Mouse (Mus musculus): ENCODE results near the gene Pkig. TPM values are rescaled to one million over a fixed set of nuclear protein-coding genes. Genes with fewer than 3 reads are reported as not detected.

Gene Pkig
- polyA plus RNA-seq, 1 experiment from 2014 or later, result 134 TPM

GRCm38 (mm10) chr2:163716853-163717252 is 58.7 kb downstream of the Pkig start:
- Histone ChIP-seq H3K27me3 (no peaks in the 10 kb centered on the region), H3K4me1 (peaks cover 11% of the 10 kb centered on the region; the same call in 1 of the 2 replicates), H3K4me3 (no peak overlapping the region), H3K36me3 (no peaks in the 10 kb centered on the region), H3K4me2 (no peak overlapping the region), H3K9ac (no peak overlapping the region), H3K9me3 (no peaks in the 10 kb centered on the region), H3K27ac (no peak overlapping the region)
- WGBS, result 31% methylated on average over 6 of the region's 6 CpGs
- no peak for ATAC-seq (ENCODE audit: borderline replicate concordance, extremely low read depth, low FRiP score, low TSS enrichment)

GRCm38 (mm10) chr2:163718526-163718925 is 60.3 kb downstream of the Pkig start:
- Histone ChIP-seq H3K27ac (no peak overlapping the region), H3K4me3 (no peak overlapping the region), H3K9me3 (no peaks in the 10 kb centered on the region), H3K36me3 (peaks cover 3% of the 10 kb centered on the region; the same call in 1 of the 2 replicates), H3K9ac (no peak overlapping the region), H3K4me1 (peaks cover 8% of the 10 kb centered on the region; the same call in 1 of the 2 replicates), H3K27me3 (no peaks in the 10 kb centered on the region), H3K4me2 (no peak overlapping the region)
- 34% methylated on average over 2 of the region's 2 CpGs for WGBS
- no peak for ATAC-seq (ENCODE audit: borderline replicate concordance, extremely low read depth, low FRiP score, low TSS enrichment)

GRCm38 (mm10) chr2:163718951-163719603 is 60.9 kb downstream of the Pkig start:
- H3K36me3 ChIP-seq, result peaks cover 8% of the 10 kb centered on the region; the same call in 1 of the 2 replicates
- 36% methylated on average over 9 of the region's 9 CpGs for WGBS
- peaks cover 8% of the 10 kb centered on the region; the same call in 1 of the 2 replicates for H3K4me1 ChIP-seq
- H3K27ac ChIP-seq, result no peak overlapping the region
- no peak overlapping the region for H3K9ac ChIP-seq
- H3K4me2 ChIP-seq, result no peak overlapping the region
- no peak overlapping the region for H3K4me3 ChIP-seq
- no peaks in the 10 kb centered on the region for H3K27me3 ChIP-seq
- H3K9me3 ChIP-seq, result no peaks in the 10 kb centered on the region
- peak; percentile 80 for ATAC-seq (ENCODE audit: borderline replicate concordance, extremely low read depth, low FRiP score, low TSS enrichment)

- WGBS, result 54% methylated on average over 4 of the region's 4 CpGs
Observed at GRCm38 (mm10) chr2:163719616-163720015, 61.4 kb downstream of the Pkig start.

GRCm38 (mm10) chr2:163722550-163722949 is 64.4 kb downstream of the Pkig start:
- Histone ChIP-seq H3K9me3 (no peaks in the 10 kb centered on the region), H3K9ac (no peak overlapping the region), H3K27ac (no peak overlapping the region), H3K4me3 (no peak overlapping the region), H3K4me1 (peaks cover 16% of the 10 kb centered on the region), H3K4me2 (no peak overlapping the region), H3K36me3 (peaks cover 12% of the 10 kb centered on the region; the same call in 1 of the 2 replicates), H3K27me3 (no peaks in the 10 kb centered on the region)
- ATAC-seq (ENCODE audit: borderline replicate concordance, extremely low read depth, low FRiP score, low TSS enrichment), result no peak
- 51% methylated on average over 7 of the region's 7 CpGs for WGBS

More at GRCm38 (mm10) chr2:163719616-163720015, 61.4 kb downstream of the Pkig start:
- Histone ChIP-seq H3K36me3 (peaks cover 8% of the 10 kb centered on the region; the same call in 1 of the 2 replicates), H3K9me3 (no peaks in the 10 kb centered on the region), H3K4me2 (no peak overlapping the region), H3K4me3 (no peak overlapping the region), H3K27ac (no peak overlapping the region), H3K9ac (no peak overlapping the region), H3K4me1 (peaks cover 8% of the 10 kb centered on the region; the same call in 1 of the 2 replicates), H3K27me3 (no peaks in the 10 kb centered on the region)
- ATAC-seq (ENCODE audit: borderline replicate concordance, extremely low read depth, low FRiP score, low TSS enrichment), result peak; percentile 28; the same call in 1 of the 2 replicates

- no peaks in the 10 kb centered on the region for H3K27me3 ChIP-seq
- no peak overlapping the region for H3K4me3 ChIP-seq
- H3K4me1 ChIP-seq, result peaks cover 11% of the 10 kb centered on the region; the same call in 1 of the 2 replicates
- no peaks in the 10 kb centered on the region for H3K9me3 ChIP-seq
- no peak overlapping the region for H3K4me2 ChIP-seq
- ATAC-seq (ENCODE audit: borderline replicate concordance, extremely low read depth, low FRiP score, low TSS enrichment), result peak; percentile 58
- no peak overlapping the region for H3K9ac ChIP-seq
- peak overlapping the region; percentile 58 for H3K27ac ChIP-seq
- peaks cover 12% of the 10 kb centered on the region; the same call in 1 of the 2 replicates for H3K36me3 ChIP-seq
- 55% methylated on average over 5 of the region's 5 CpGs for WGBS
Observed at GRCm38 (mm10) chr2:163726766-163727393, 68.7 kb downstream of the Pkig start.

GRCm38 (mm10) chr2:163728300-163728699 is 70.1 kb downstream of the Pkig start:
- no peak overlapping the region for H3K9ac ChIP-seq
- H3K9me3 ChIP-seq, result no peaks in the 10 kb centered on the region
- H3K36me3 ChIP-seq, result peaks cover 10% of the 10 kb centered on the region; the same call in 1 of the 2 replicates
- WGBS, result 75% methylated on average over 4 of the region's 4 CpGs
- no peak overlapping the region for H3K4me2 ChIP-seq
- peaks cover 11% of the 10 kb centered on the region; the same call in 1 of the 2 replicates for H3K4me1 ChIP-seq
- ATAC-seq (ENCODE audit: borderline replicate concordance, extremely low read depth, low FRiP score, low TSS enrichment), result no peak
- H3K27me3 ChIP-seq, result no peaks in the 10 kb centered on the region
- H3K27ac ChIP-seq, result no peak overlapping the region
- H3K4me3 ChIP-seq, result no peak overlapping the region

- Histone ChIP-seq H3K4me2 (no peak overlapping the region), H3K9ac (no peak overlapping the region), H3K36me3 (no peaks in the 10 kb centered on the region; the same call in 1 of the 2 replicates), H3K4me3 (no peak overlapping the region), H3K9me3 (no peaks in the 10 kb centered on the region), H3K27me3 (no peaks in the 10 kb centered on the region), H3K27ac (no peak overlapping the region), H3K4me1 (0 out of 2 replicates have a peak, but pooled peaks cover 18% of the 10 kb centered on the region)
- no peak for ATAC-seq (ENCODE audit: borderline replicate concordance, extremely low read depth, low FRiP score, low TSS enrichment)
- WGBS, result 78% methylated on average over 11 of the region's 11 CpGs
Observed at GRCm38 (mm10) chr2:163732021-163732420, 73.8 kb downstream of the Pkig start.

- WGBS, result 82% methylated on average over 9 of the region's 9 CpGs
- no peak for ATAC-seq (ENCODE audit: borderline replicate concordance, extremely low read depth, low FRiP score, low TSS enrichment)
- H3K36me3 ChIP-seq, result no peaks in the 10 kb centered on the region; the same call in 1 of the 2 replicates
- H3K4me2 ChIP-seq, result no peak overlapping the region
- no peak overlapping the region for H3K4me3 ChIP-seq
- 0 out of 2 replicates have a peak, but pooled peaks cover 14% of the 10 kb centered on the region for H3K4me1 ChIP-seq
- H3K27ac ChIP-seq, result no peak overlapping the region
- H3K9ac ChIP-seq, result no peak overlapping the region
- H3K27me3 ChIP-seq, result no peaks in the 10 kb centered on the region
- H3K9me3 ChIP-seq, result no peaks in the 10 kb centered on the region
Observed at GRCm38 (mm10) chr2:163735163-163735562, 77.0 kb downstream of the Pkig start.

- H3K4me1 ChIP-seq, result 0 out of 2 replicates have a peak, but pooled peaks cover 14% of the 10 kb centered on the region
- H3K27me3 ChIP-seq, result no peaks in the 10 kb centered on the region
- WGBS, result 47% methylated on average over 6 of the region's 6 CpGs
- H3K27ac ChIP-seq, result no peak overlapping the region
- H3K4me2 ChIP-seq, result no peak overlapping the region
- peak; percentile 56 for ATAC-seq (ENCODE audit: borderline replicate concordance, extremely low read depth, low FRiP score, low TSS enrichment)
- H3K36me3 ChIP-seq, result no peaks in the 10 kb centered on the region; the same call in 1 of the 2 replicates
- no peaks in the 10 kb centered on the region for H3K9me3 ChIP-seq
- H3K4me3 ChIP-seq, result no peak overlapping the region
- H3K9ac ChIP-seq, result no peak overlapping the region
Observed at GRCm38 (mm10) chr2:163735980-163736379, 77.8 kb downstream of the Pkig start.

GRCm38 (mm10) chr2:163742656-163743055 is 84.5 kb downstream of the Pkig start:
- Histone ChIP-seq H3K4me2 (no peak overlapping the region), H3K27ac (no peak overlapping the region), H3K27me3 (0 out of 2 replicates have a peak, but pooled peaks cover 6% of the 10 kb centered on the region), H3K4me3 (no peak overlapping the region), H3K36me3 (no peaks in the 10 kb centered on the region), H3K4me1 (peaks cover 10% of the 10 kb centered on the region; the same call in 1 of the 2 replicates), H3K9me3 (no peaks in the 10 kb centered on the region), H3K9ac (no peak overlapping the region)
- WGBS, result 52% methylated on average over 5 of the region's 5 CpGs
- ATAC-seq (ENCODE audit: borderline replicate concordance, extremely low read depth, low FRiP score, low TSS enrichment), result no peak

- Histone ChIP-seq H3K27me3 (peaks cover 6% of the 10 kb centered on the region; the same call in 1 of the 2 replicates), H3K4me2 (no peak overlapping the region), H3K9me3 (no peaks in the 10 kb centered on the region), H3K27ac (no peak overlapping the region), H3K36me3 (no peaks in the 10 kb centered on the region), H3K9ac (no peak overlapping the region), H3K4me3 (no peak overlapping the region), H3K4me1 (peaks cover 10% of the 10 kb centered on the region; the same call in 1 of the 2 replicates)
- ATAC-seq (ENCODE audit: borderline replicate concordance, extremely low read depth, low FRiP score, low TSS enrichment), result no peak
- WGBS, result 41% methylated on average over 6 of the region's 6 CpGs
Observed at GRCm38 (mm10) chr2:163743357-163743756, 85.2 kb downstream of the Pkig start.

All from lung, embryonic 15.5 days (tissue).